ENCODE assay signal across 11 mouse cellular contexts in the genomic region with DNA sequence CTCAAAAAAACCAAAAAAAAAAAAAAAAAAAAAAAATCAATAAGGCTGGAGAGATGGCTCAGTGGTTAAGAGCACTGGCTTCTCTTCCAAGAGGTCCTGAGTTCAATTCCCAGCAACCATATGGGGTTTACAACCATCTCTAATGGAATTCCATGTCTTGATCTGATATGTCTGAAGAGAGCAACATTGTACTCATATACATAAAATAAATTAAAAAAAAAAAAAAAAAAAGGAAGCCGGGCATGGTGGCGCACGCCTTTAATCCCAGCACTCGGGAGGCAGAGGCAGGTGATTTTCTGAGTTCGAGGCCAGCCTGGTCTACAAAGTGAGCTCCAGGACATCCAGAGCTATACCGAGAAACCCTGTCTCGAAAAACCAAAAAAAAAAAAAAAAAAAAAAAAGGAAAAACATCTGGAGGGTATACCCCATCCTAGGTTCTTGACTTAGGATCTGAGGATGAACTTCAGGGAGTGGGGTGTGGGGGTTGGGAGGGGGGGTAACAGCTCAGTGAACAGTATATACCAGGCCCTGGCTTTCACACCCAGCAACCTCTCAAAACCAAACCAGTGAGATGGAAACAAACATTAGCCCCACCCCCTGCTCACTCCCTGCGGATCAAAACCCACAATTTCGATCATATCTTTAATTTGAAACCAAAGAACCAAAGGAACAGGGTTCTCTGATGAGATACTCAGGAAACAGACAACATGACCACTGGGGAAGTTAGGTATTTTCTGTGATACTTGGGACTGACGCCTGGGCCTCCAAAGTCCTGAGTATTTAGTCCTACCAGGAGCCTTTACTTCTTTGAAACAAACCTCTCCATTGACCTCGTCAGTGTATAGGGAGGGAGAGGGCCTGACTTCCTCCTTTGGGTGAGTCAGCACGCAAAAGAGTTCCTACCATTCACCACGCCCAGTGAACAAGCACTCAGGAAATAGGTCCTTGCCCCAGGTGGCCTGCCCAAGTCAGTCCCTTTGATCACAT. TPM values are rescaled to one million over a fixed set of nuclear protein-coding genes. Genes with fewer than 3 reads are reported as not detected.
DNase-seq lines count a peak whose midpoint lies in the region; ATAC-seq and TF ChIP-seq lines count a peak whose summit lies in the region.
"Had no signal": no experiment of that assay in that cellular context is flagged by ENCODE, and none has a peak within 500 bp of the region (broad histone marks: within the 10 kb centered on the region; RNA-seq: fewer than 3 reads in every experiment).

No protein-coding gene starts in this region.

- WGBS in midbrain, embryonic 11.5 days, result 83% methylated on average over 13 of the region's 13 CpGs
- 76% methylated on average over 13 of the region's 13 CpGs for WGBS in midbrain, embryonic 14.5 days
- WGBS in bone marrow, adult 2 months, result 38% methylated on average over 13 of the region's 13 CpGs
- WGBS in liver, embryonic 15.5 days (ENCODE audit: insufficient replicate concordance), result 42% methylated on average over 13 of the region's 13 CpGs
- 82% methylated on average over 13 of the region's 13 CpGs for WGBS in forebrain, embryonic 11.5 days
- 81% methylated on average over 11 of the region's 13 CpGs for WGBS in hindbrain, embryonic 11.5 days

- H3K27ac ChIP-seq in midbrain, embryonic 11.5 days (ENCODE audit: low read depth, low read length), result no peak overlapping the region
- H3K27ac ChIP-seq in midbrain, embryonic 14.5 days (replicated peaks; ENCODE audit: low read depth, low read length), result no peak overlapping the region
- peak overlapping the region; percentile 2; the same call in 1 of the 2 replicates for H3K27ac ChIP-seq in bone marrow, adult 2 months (ENCODE audit: control insufficient read depth, insufficient read depth, low read depth, low read length, poor library complexity)
- H3K27ac ChIP-seq in liver, embryonic 15.5 days (replicated peaks), result peak overlapping the region; percentile 97
- H3K27ac ChIP-seq in forebrain, embryonic 11.5 days (ENCODE audit: low read depth, low read length), result no peak overlapping the region
- H3K27ac ChIP-seq in hindbrain, embryonic 11.5 days (ENCODE audit: low read depth, low read length), result no peak overlapping the region
- H3K27ac ChIP-seq: forebrain, embryonic 12.5 days; neural tube, embryonic 12.5 days had no signal

- no peak overlapping the region for H3K4me3 ChIP-seq in midbrain, embryonic 11.5 days (ENCODE audit: low read depth, low read length)
- H3K4me3 ChIP-seq in midbrain, embryonic 14.5 days (replicated peaks; ENCODE audit: low read depth, low read length), result no peak overlapping the region
- no peak overlapping the region for H3K4me3 ChIP-seq in bone marrow, adult 2 months (replicated peaks; ENCODE audit: control insufficient read depth, low read depth, low read length)
- peak overlapping the region; percentile 23; the same call in 1 of the 2 replicates for H3K4me3 ChIP-seq in liver, embryonic 15.5 days (replicated peaks)
- H3K4me3 ChIP-seq in forebrain, embryonic 11.5 days (ENCODE audit: low read depth, low read length), result no peak overlapping the region
- H3K4me3 ChIP-seq in hindbrain, embryonic 11.5 days (ENCODE audit: low read depth, low read length), result no peak overlapping the region
- H3K4me3 ChIP-seq: forebrain, embryonic 12.5 days; neural tube, embryonic 12.5 days had no signal

- H3K9me3 ChIP-seq in midbrain, embryonic 11.5 days (ENCODE audit: control insufficient read depth, low read length), result no peaks in the 10 kb centered on the region
- no peaks in the 10 kb centered on the region for H3K9me3 ChIP-seq in midbrain, embryonic 14.5 days (ENCODE audit: control insufficient read depth, low read length)
- H3K9me3 ChIP-seq in liver, embryonic 15.5 days (replicated peaks), result no peaks in the 10 kb centered on the region
- H3K9me3 ChIP-seq in forebrain, embryonic 11.5 days (ENCODE audit: control insufficient read depth, low read length), result no peaks in the 10 kb centered on the region
- H3K9me3 ChIP-seq in hindbrain, embryonic 11.5 days (ENCODE audit: control insufficient read depth, low read length), result no peaks in the 10 kb centered on the region
- H3K9me3 ChIP-seq: forebrain, embryonic 12.5 days; neural tube, embryonic 12.5 days had no signal

- H3K27me3 ChIP-seq in midbrain, embryonic 11.5 days (ENCODE audit: control insufficient read depth, insufficient read depth, low read length), result no peaks in the 10 kb centered on the region
- H3K27me3 ChIP-seq in midbrain, embryonic 14.5 days (ENCODE audit: control insufficient read depth, insufficient read depth, low read length), result no peaks in the 10 kb centered on the region
- H3K27me3 ChIP-seq in liver, embryonic 15.5 days, result 0 out of 2 replicates have a peak, but pooled peaks cover 4% of the 10 kb centered on the region
- no peaks in the 10 kb centered on the region for H3K27me3 ChIP-seq in splenic B cell, adult 2 months (ENCODE audit: control insufficient read depth, insufficient read depth, low read length, poor library complexity, severe bottlenecking)
- H3K27me3 ChIP-seq in forebrain, embryonic 11.5 days (ENCODE audit: control insufficient read depth, insufficient read depth, low read length), result no peaks in the 10 kb centered on the region
- no peaks in the 10 kb centered on the region for H3K27me3 ChIP-seq in hindbrain, embryonic 11.5 days (ENCODE audit: control insufficient read depth, insufficient read depth, low read length)
- H3K27me3 ChIP-seq: forebrain, embryonic 12.5 days; neural tube, embryonic 12.5 days had no signal

- no peak for TF ChIP-seq CTCF in bone marrow, adult 2 months (IDR thresholded peaks at IDR 0.05; ENCODE audit: control insufficient read depth, insufficient read depth, low read length)

- no peak for TF ChIP-seq POLR2A in bone marrow, adult 2 months (IDR thresholded peaks at IDR 0.05; ENCODE audit: borderline replicate concordance, control insufficient read depth, low read depth, low read length)

- no peak overlapping the region for H3K9ac ChIP-seq in midbrain, embryonic 11.5 days (ENCODE audit: low read length)
- no peak overlapping the region for H3K9ac ChIP-seq in midbrain, embryonic 14.5 days (replicated peaks; ENCODE audit: low read length)
- peak overlapping the region; percentile 43; the same call in 1 of the 2 replicates for H3K9ac ChIP-seq in liver, embryonic 15.5 days
- H3K9ac ChIP-seq in forebrain, embryonic 11.5 days (ENCODE audit: low read length), result no peak overlapping the region
- no peak overlapping the region for H3K9ac ChIP-seq in hindbrain, embryonic 11.5 days (ENCODE audit: low read depth, low read length)
- H3K9ac ChIP-seq: forebrain, embryonic 12.5 days; neural tube, embryonic 12.5 days had no signal

- DNase-seq in midbrain, embryonic 11.5 days (ENCODE audit: low spot score, missing footprints), result peak; percentile 17
- DNase-seq in midbrain, embryonic 14.5 days, result no peak
- peak; percentile 70 for DNase-seq in splenic B cell, adult 2 months (ENCODE audit: low read depth, low spot score)
- no peak for DNase-seq in forebrain, embryonic 11.5 days (ENCODE audit: low spot score)
- no peak for DNase-seq in hindbrain, embryonic 11.5 days (ENCODE audit: low spot score)
- DNase-seq in adrenal gland, adult (ENCODE audit: inconsistent age in 2 of 2, low spot score in 1 of 2), result no peak
- DNase-seq: kidney, postnatal 4 days had no signal

- no peaks in the 10 kb centered on the region for H3K36me3 ChIP-seq in midbrain, embryonic 11.5 days (ENCODE audit: control insufficient read depth, insufficient read depth, low read length)
- no peaks in the 10 kb centered on the region for H3K36me3 ChIP-seq in midbrain, embryonic 14.5 days (ENCODE audit: control insufficient read depth, insufficient read depth, low read length)
- H3K36me3 ChIP-seq in liver, embryonic 15.5 days (replicated peaks), result no peaks in the 10 kb centered on the region
- H3K36me3 ChIP-seq in splenic B cell, adult 2 months (ENCODE audit: control insufficient read depth, insufficient read depth, low read length, poor library complexity, severe bottlenecking), result no peaks in the 10 kb centered on the region
- H3K36me3 ChIP-seq in forebrain, embryonic 11.5 days (ENCODE audit: control insufficient read depth, insufficient read depth, low read length), result no peaks in the 10 kb centered on the region
- H3K36me3 ChIP-seq in hindbrain, embryonic 11.5 days (ENCODE audit: control insufficient read depth, insufficient read depth, low read length), result no peaks in the 10 kb centered on the region
- H3K36me3 ChIP-seq: forebrain, embryonic 12.5 days; neural tube, embryonic 12.5 days had no signal

- H3K4me2 ChIP-seq in midbrain, embryonic 11.5 days, result no peak overlapping the region
- H3K4me2 ChIP-seq in midbrain, embryonic 14.5 days (ENCODE audit: low read length), result no peak overlapping the region
- H3K4me2 ChIP-seq in liver, embryonic 15.5 days, result peak overlapping the region; percentile 60
- H3K4me2 ChIP-seq in forebrain, embryonic 11.5 days (ENCODE audit: low read depth, low read length, severe bottlenecking), result no peak overlapping the region
- no peak overlapping the region for H3K4me2 ChIP-seq in hindbrain, embryonic 11.5 days (replicated peaks; ENCODE audit: low read depth, low read length)
- H3K4me2 ChIP-seq: forebrain, embryonic 12.5 days; neural tube, embryonic 12.5 days had no signal

- no peaks in the 10 kb centered on the region for H3K4me1 ChIP-seq in midbrain, embryonic 11.5 days (ENCODE audit: control insufficient read depth, insufficient read depth, low read length)
- no peaks in the 10 kb centered on the region for H3K4me1 ChIP-seq in midbrain, embryonic 14.5 days (ENCODE audit: control insufficient read depth, insufficient read depth, low read length)
- H3K4me1 ChIP-seq in bone marrow, adult 2 months (ENCODE audit: control insufficient read depth, insufficient read depth, low read length), result no peaks in the 10 kb centered on the region; the same call in 1 of the 2 replicates
- H3K4me1 ChIP-seq in liver, embryonic 15.5 days (replicated peaks), result peaks cover 28% of the 10 kb centered on the region
- no peaks in the 10 kb centered on the region for H3K4me1 ChIP-seq in forebrain, embryonic 11.5 days (replicated peaks; ENCODE audit: control insufficient read depth, insufficient read depth, low read length)
- no peaks in the 10 kb centered on the region for H3K4me1 ChIP-seq in hindbrain, embryonic 11.5 days (replicated peaks; ENCODE audit: control insufficient read depth, insufficient read depth, low read length)
- H3K4me1 ChIP-seq: neural tube, embryonic 12.5 days had no signal

- ATAC-seq in midbrain, embryonic 11.5 days (ENCODE audit: low FRiP score), result no peak
- ATAC-seq in midbrain, embryonic 14.5 days (ENCODE audit: low FRiP score, low TSS enrichment), result no peak
- ATAC-seq in liver, embryonic 15.5 days (ENCODE audit: insufficient read depth), result peak; percentile 93
- ATAC-seq in forebrain, embryonic 11.5 days (replicated peaks; ENCODE audit: low FRiP score), result no peak
- no peak for ATAC-seq in hindbrain, embryonic 11.5 days (ENCODE audit: low FRiP score)

RNA-seq across cellular contexts. Expression of gene Mgea5, which starts 6.5 kb away (rescaled TPM):
- 68.8 and 78.9 TPM in 2 replicates for polyA plus RNA-seq in midbrain, embryonic 11.5 days (2014; fragmentation: Nextera tagmentation; extraction: Ambion mirVana)
- polyA plus RNA-seq in midbrain, embryonic 14.5 days (2014; fragmentation: Nextera tagmentation; extraction: Ambion mirVana), result 95.8 and 118 TPM in 2 replicates
- 51.4 and 80.8 TPM in 2 replicates for polyA plus RNA-seq in bone marrow, adult 2 months (2011; ENCODE audit: insufficient read depth, insufficient read length, low replicate concordance, missing spikeins)
- 16.9 and 20.2 TPM in 2 replicates for polyA plus RNA-seq in liver, embryonic 15.5 days (2015; fragmentation: Nextera tagmentation; extraction: Ambion mirVana)
- polyA plus RNA-seq in forebrain, embryonic 11.5 days (2014; fragmentation: Nextera tagmentation; extraction: Ambion mirVana), result 83.4 and 88.9 TPM in 2 replicates
- polyA plus RNA-seq in hindbrain, embryonic 11.5 days (2014; fragmentation: Nextera tagmentation; extraction: Ambion mirVana), result 75.6 and 93.2 TPM in 2 replicates

RNA-seq across cellular contexts. Expression of gene Kcnip2, which starts 25.7 kb away (rescaled TPM):
- 0.66 and 1.0 TPM in 2 replicates for polyA plus RNA-seq in midbrain, embryonic 11.5 days (2014; fragmentation: Nextera tagmentation; extraction: Ambion mirVana)
- 3.9 and 5.0 TPM in 2 replicates for polyA plus RNA-seq in midbrain, embryonic 14.5 days (2014; fragmentation: Nextera tagmentation; extraction: Ambion mirVana)
- polyA plus RNA-seq in bone marrow, adult 2 months (2011; ENCODE audit: insufficient read depth, insufficient read length, low replicate concordance, missing spikeins), result 0.72 TPM in 1 of 2 replicates, not detected in the other
- polyA plus RNA-seq in liver, embryonic 15.5 days (2015; fragmentation: Nextera tagmentation; extraction: Ambion mirVana), result 2.4 and 2.5 TPM in 2 replicates
- polyA plus RNA-seq in forebrain, embryonic 11.5 days (2014; fragmentation: Nextera tagmentation; extraction: Ambion mirVana), result 0.76 and 1.5 TPM in 2 replicates
- 0.56 and 0.73 TPM in 2 replicates for polyA plus RNA-seq in hindbrain, embryonic 11.5 days (2014; fragmentation: Nextera tagmentation; extraction: Ambion mirVana)

RNA-seq across cellular contexts. Expression of gene Npm3, which starts 40.8 kb away (rescaled TPM):
- polyA plus RNA-seq in midbrain, embryonic 11.5 days (2014; fragmentation: Nextera tagmentation; extraction: Ambion mirVana), result 9.3 and 10.4 TPM in 2 replicates
- 7.6 and 26.4 TPM in 2 replicates for polyA plus RNA-seq in midbrain, embryonic 14.5 days (2014; fragmentation: Nextera tagmentation; extraction: Ambion mirVana)
- 44.1 and 56.0 TPM in 2 replicates for polyA plus RNA-seq in bone marrow, adult 2 months (2011; ENCODE audit: insufficient read depth, insufficient read length, low replicate concordance, missing spikeins)
- polyA plus RNA-seq in liver, embryonic 15.5 days (2015; fragmentation: Nextera tagmentation; extraction: Ambion mirVana), result 5.8 and 6.4 TPM in 2 replicates
- 13.1 and 18.2 TPM in 2 replicates for polyA plus RNA-seq in forebrain, embryonic 11.5 days (2014; fragmentation: Nextera tagmentation; extraction: Ambion mirVana)
- 7.4 and 8.8 TPM in 2 replicates for polyA plus RNA-seq in hindbrain, embryonic 11.5 days (2014; fragmentation: Nextera tagmentation; extraction: Ambion mirVana)

RNA-seq across cellular contexts. Expression of gene Fgf8, which starts 47.5 kb away (rescaled TPM):
- polyA plus RNA-seq in midbrain, embryonic 11.5 days (2014; fragmentation: Nextera tagmentation; extraction: Ambion mirVana), result 8.5 and 11.4 TPM in 2 replicates
- polyA plus RNA-seq in midbrain, embryonic 14.5 days (2014; fragmentation: Nextera tagmentation; extraction: Ambion mirVana), result 0.18 and 0.54 TPM in 2 replicates
- not detected in 2 replicates for polyA plus RNA-seq in bone marrow, adult 2 months (2011; ENCODE audit: insufficient read depth, insufficient read length, low replicate concordance, missing spikeins)
- polyA plus RNA-seq in liver, embryonic 15.5 days (2015; fragmentation: Nextera tagmentation; extraction: Ambion mirVana), result not detected in 2 replicates
- polyA plus RNA-seq in forebrain, embryonic 11.5 days (2014; fragmentation: Nextera tagmentation; extraction: Ambion mirVana), result 18.3 and 22.2 TPM in 2 replicates
- 4.6 and 5.7 TPM in 2 replicates for polyA plus RNA-seq in hindbrain, embryonic 11.5 days (2014; fragmentation: Nextera tagmentation; extraction: Ambion mirVana)
- polyA plus RNA-seq: neural tube, embryonic 12.5 days had no signal

Comparison
In these comparisons a context has a peak if more than half of its experiments do, and no peak if none do; other contexts are left out.
1. DNase-seq: peak in midbrain, embryonic 11.5 days (single experiment) and splenic B cell, adult 2 months (single experiment); none in midbrain, embryonic 14.5 days (single experiment), forebrain, embryonic 11.5 days (single experiment), hindbrain, embryonic 11.5 days (single experiment) and adrenal gland, adult (0 of 2).
2. H3K27ac ChIP-seq: peak in bone marrow, adult 2 months (single experiment) and liver, embryonic 15.5 days (single experiment); none in midbrain, embryonic 11.5 days (single experiment), midbrain, embryonic 14.5 days (single experiment), forebrain, embryonic 11.5 days (single experiment) and hindbrain, embryonic 11.5 days (single experiment).